Mouse (Mus musculus): ENCODE results near the gene Pde4b.
"Not testable (repeated sequence)": the region's sequence is repeated elsewhere in the genome, so short reads cannot be mapped to it uniquely, and the experiment has no call there.

Gene Pde4b

DNA sequence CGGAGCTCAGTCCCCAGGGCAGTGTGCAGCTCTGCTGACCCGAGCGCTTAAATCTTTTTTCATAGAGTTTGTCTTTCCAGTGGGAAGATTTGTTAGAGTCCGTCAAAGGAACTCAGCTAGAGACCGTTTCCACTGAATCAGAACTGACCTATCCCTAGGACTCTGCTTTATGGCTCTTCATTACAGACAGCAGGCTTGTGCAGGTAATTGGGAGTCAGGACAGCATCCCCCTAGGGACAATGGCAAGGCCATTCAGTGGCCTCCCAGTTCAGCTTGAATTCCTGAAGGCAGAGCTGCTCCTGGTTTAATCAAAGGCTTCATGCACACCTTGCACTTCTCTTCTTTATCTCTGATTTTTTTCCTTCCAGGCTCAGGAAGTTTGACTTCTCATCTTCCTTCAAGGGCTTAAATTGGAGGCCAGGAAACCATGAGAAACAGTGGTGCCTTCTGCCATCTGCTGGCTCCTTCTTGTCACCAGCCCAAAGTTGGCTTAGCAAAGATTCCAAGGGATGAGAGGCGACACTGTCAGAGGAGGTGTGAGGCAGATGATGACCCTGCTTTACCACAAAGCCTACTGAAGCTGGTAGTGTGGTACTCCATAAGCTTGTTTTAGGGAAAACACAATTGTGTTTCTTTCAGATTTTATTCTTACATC lies 393.6 kb downstream of the Pde4b start:
- DNase-seq (ENCODE audit: low read depth), result no peak

DNA sequence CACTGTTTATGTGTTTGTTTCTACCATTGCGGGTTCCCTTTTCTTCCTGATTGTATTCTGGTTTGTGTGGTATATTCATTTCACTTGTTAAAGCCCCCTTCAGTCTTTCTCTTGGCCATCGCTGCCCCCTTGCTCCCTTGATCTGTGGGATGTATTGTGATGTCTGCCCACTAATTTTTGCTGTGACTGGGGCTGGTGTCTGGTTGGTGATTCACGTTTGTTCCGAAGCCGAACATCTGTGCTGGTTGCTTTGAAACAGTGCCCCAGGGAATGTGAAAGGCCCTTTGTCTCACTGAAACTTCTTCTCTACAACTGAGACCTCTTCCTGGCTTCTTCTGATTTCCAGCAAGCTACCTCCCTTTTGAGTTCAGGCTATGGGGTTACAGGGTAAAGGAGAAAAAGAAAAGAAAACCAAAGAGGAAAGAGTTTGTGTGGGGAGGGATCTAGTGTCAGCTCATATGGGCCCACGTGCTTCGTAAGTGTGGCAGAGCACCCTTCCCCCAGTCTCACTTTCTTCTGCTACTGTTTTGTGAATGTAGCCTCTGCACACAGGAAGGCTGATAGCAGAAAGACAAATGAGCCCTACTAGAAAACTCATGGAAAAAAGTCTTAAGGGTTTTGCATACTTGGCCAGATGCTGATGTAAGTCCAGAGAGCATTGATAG lies 396.1 kb downstream of the Pde4b start:
- no peak for DNase-seq (ENCODE audit: low read depth)

DNA sequence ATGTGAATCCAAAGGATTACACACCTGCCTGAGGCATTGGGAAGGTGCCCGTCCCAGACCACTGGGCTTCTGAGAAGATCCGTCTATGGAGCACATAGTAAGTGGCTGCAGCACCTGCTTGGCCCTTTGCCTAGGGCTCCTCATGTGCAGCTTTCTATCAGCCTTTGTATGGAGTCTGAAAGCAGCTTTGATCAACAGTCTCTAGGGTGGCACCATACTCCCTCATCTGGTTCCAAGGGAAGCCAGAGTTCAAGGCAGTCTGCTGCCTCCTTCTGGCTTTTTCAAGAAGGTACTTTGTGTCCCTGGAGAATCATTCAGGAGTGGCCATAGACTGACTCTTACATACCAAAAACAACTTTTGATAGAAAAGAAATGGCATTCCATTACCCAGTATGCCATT lies 397.4 kb downstream of the Pde4b start:
- no peak for DNase-seq (ENCODE audit: low read depth)

DNA sequence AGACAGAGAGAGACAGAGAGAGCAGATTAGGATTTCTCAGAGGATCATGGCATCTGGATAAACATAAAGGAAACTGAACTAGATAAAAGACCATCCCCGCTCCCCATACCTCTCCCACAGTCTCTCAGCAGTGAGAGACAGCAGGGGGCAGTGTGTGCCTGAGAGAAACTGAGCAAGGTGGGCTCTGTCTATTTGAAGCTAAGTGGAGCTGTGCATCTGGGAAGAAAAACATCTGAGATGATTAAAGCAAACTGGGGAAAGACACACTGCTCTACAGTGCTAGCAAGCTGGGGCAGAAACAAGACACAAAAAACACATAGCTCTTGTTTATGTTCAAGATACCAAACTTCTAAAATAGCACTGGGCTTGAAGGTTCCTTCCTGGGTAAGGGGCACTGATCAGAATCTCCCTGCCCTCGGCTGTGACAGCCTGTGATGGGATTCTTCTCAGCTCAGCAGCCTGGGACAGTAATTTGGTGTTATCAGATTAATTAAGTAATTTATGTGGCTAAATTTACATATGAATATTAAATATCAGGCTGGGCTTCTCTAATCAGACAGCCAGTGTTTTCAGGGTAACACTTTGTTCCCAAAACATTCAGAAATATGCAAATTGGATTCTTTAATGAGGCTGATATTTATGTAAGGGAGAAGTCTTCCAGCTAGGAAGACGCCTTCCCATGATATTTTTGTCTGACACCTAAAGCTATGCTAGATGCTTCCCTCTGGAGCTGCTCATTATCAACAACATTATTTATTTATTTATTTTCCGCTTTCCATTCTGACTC lies 399.0 kb downstream of the Pde4b start:
- DNase-seq (ENCODE audit: low read depth), result peak; percentile 54

DNA sequence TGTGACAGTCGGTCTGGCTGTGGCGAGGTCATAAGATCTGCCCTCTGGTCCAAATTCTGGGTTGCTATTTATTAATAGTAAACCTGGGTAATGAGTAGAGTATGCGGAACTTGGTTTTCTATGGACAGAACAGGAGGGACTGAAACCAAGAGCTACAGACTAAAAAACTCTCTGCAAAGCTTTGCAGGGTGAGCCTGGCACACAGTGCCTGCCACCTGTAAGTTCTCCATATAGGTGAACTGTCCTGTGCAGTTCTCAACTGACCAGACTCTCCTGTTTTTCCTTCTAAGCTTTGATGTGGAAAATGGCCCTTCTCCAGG lies 399.5 kb downstream of the Pde4b start:
- DNase-seq (ENCODE audit: low read depth), result no peak

DNA sequence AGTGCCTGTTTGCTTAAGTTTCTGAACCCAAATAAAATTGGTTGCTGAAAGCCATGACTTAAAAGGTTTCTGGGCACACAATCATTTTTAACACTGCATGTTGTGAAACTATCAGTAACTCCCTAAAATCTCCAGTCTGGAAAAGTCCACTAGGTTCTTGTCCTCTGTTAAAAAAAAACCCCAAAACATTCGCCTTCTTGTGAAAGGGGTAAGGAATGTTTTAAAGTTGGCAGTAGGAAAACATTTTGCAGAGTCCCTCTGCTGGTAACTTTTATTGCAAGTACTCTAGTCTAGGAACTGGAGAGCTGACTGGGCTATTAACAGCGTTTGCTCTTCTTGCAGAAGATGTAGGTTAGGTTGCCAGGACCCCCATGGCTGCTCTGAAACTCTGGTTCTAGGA lies 400.7 kb downstream of the Pde4b start:
- no peak for DNase-seq (ENCODE audit: low read depth)

DNA sequence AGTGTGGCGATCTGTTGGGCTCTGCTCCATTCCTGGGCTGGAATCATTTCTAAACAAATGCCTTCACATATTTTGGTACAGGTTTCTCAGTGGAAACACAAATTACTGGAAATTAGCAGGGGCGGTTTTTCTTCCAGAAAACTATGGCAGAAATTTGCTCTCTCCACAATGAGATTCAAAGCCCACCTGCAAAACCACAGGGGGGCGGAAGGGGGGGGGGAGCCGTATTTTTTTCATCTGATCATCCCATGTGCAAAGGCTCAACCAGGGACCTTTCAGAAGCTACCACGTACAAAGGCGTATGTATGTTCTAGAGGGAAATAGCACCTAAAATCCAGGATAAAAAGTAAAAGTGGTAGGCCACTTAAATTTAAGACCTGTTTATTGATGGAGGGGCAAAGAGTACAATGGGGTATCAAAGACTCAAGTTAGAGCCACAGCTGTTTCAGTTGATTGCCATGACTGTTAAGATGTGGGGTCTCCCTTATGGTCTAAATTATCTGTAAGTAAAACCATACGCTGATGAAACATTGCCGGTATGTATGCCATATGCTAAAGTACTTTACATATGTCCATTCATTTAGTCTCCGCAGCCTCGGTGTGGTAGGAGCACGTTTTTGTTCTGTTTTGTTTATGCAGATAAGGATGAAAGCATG lies 404.3 kb downstream of the Pde4b start:
- no peak for DNase-seq (ENCODE audit: low read depth)

DNA sequence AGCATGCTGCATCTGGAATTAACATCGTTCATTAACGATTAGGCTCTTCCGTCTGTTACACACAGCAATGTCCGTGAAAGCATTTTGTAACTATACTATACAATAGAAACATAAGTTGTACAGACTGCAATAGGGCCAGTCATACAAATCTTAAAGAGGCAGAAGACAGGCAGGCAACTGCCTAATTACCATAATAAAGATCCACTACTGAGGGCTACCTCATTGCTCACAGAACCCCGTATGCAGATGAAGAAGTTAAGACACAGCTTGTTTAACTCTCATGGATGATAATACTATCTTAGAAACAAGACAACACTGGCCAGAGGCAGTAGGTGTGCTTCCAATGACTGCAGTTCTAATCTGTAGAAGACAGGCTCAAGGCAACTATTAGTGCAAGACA lies 405.6 kb downstream of the Pde4b start:
- DNase-seq (ENCODE audit: low read depth), result no peak

DNA sequence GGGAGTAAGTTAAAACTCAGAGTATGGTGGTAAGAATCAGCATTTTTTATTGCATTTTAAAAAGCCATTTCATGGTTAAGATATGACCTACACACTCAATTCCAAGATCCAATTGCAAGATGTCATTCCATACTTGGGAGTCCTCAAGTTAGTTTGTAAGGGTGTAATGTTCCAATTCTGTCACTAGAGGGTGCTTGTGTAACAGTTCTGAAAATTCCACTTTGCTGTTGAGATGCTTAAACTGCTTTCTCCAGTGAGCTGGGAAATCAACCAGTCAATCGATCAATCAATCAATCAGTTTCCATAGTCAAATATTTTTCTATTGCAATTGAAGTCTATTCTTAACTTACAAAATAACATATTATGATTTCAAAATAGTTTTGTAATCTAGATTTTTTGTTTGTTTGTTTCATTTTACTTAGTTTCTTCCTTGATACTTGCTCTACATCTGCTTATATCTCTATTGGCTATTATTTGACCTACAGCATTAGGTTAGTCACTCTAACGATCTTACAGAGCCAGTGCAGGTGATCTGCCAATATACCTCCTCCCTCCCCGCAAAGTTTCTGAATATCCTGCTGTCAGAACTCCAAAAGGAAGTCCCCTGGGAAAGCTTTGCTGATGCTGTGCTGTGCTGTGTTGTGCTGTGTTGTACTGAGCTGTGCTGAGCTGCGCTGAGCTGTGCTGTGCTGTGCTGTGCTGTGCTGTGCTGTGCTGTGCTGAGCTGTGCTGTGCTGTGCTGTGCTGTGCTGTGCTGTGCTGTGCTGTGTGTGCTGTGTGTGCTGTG lies 406.2 kb downstream of the Pde4b start:
- peak; percentile 85 for DNase-seq (ENCODE audit: low read depth)

DNA sequence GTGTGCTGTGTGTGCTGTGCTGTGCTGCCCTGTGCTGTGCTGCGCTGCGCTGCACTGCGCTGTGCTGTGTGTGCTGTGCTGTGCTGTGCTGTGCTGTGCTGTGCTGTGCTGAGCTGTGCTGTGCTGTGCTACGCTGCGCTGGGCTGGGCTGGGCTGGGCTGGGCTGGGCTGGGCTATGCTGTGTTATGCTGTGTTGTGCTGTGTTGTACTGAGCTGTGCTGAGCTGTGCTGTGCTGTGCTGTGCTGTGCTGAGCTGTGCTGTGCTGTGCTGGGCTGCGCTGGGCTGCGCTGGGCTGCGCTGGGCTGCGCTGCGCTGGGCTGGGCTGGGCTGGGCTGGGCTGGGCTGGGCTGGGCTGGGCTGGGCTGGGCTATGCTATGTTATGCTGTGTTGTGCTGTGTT lies 406.9 kb downstream of the Pde4b start:
- DNase-seq (ENCODE audit: low read depth), result not testable (repeated sequence)

DNA sequence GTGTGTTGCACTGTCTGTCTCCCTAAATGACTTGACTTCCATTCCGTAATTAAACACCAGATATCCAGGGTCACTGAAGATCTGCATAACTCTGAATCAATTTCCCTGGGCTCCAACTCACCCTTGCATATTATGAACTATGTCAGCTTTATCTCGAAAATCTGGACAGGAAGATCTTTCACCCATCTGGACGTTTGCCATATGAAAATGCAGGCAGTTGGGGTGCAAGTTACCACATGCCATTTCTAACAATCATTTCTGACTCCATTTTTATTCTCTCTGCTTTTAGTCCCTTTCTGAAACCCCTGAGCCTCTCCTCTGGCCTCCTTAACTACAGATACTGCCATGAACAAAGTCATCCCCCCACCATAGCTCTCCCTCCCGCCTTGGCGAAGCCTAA lies 407.7 kb downstream of the Pde4b start:
- DNase-seq (ENCODE audit: low read depth), result no peak

DNA sequence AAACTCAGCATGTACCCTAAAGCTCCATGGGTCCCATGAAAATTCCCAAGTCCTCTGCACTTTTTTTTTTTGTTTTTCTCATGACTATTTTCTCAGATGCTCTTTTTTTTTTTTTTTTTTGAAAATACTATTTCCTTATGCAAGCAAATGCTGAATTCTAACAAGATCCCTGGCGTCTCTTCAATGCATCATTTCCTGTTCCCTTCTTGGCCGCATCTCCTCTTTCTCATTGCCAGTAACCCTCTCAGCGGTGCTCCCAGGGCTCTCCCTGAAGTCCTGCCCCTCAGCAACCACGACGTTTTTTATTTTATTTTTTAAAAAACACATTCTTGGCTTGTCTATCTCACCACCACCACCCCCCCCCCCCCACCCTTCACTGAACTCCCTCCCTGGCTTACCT lies 408.1 kb downstream of the Pde4b start:
- peak; percentile 42 for DNase-seq (ENCODE audit: low read depth)

DNA sequence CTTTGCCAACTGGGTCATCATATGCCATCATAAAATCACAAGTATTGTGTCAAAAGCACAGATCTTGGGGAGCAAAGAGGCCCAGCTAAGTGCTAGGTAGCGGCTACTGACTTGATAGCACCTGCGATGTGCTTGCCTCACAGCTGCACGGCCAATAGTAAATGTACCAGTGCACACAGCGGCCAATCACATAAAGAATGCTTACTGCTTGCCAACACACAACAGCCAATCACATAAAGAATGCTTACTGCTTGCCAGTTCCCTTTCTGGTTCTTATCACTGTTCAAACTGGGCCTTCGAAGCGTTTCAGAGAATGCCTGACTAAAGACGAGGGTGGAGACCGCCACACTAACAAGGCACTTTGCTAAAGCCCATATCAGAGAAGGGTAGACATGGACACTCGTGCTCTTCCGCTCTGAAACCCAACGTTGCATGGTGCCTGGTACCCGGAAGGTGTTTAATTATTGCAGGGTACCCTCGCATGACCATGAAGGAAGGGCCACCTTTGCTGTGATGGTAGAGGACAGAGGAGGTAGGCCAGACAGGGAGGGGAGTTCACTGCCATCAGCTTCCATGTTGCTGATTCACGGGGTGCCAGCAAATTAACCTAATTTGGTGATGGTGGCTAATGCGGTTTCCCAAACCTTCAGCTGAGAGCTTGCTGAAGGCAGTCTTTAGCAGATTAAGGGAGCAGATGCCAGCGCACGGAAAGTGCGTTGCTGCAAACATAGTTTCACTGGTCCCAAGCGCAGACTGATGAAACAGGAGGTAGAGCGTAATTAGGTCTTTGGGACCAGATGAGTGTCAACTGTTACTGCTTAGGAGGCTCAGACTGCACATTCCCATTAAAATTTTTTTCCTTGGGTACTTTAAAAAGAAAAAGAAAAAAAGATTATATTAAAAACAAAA lies 409.2 kb downstream of the Pde4b start:
- no peak for DNase-seq (ENCODE audit: low read depth)

DNA sequence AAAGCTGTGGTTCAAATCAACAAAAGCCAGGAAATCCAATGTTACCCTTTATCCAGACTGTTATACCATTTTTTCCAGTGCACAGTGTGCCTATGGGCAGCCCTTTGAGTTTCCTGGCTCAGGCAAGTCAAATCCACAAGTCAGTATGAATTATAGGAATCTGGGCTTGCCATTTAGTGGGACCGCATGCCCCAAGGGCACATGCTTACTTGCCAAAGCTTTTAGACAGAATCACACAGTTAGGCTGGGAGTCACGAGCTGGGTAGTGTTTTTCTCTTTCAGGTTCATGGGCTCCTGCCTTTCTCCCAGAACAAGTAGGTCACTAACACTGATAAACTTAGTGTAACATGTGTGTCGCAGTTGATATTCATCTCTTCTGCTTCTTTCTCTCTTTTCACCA lies 409.9 kb downstream of the Pde4b start:
- no peak for DNase-seq (ENCODE audit: low read depth)

DNA sequence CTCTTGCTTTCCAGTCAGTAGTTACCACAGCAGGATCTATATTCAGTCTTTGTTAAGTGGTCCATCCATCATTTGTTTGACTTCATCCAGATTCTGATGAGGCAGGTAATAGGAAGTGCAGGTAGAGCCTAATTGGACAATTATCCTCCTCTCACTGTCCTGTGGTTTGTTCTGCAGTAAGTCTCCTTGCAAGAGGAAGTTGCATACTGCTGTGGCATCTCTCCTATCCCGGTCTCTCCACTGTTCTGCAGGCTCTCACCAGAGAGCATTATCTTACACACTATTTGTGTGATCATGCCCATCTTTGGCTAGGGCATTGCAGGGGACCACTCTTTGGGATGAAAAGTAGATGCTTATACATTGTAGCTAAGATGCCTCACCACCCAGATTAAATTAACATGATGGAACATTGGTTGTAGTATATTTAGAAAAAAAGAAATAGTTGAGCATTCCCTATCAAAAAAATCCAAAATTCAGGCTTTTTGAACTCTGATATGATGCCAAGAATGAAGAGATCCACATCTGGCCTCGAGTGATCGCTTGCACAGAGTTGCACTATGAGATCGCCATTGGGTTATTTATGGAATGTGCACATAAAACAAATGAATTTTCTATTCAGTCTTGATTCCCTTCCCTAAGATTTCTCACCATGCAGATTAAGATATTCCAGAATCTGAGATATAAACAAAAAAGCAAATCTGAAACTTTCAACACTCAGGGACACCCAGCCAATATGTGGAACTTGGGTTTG lies 411.0 kb downstream of the Pde4b start:
- no peak for DNase-seq (ENCODE audit: low read depth)

DNA sequence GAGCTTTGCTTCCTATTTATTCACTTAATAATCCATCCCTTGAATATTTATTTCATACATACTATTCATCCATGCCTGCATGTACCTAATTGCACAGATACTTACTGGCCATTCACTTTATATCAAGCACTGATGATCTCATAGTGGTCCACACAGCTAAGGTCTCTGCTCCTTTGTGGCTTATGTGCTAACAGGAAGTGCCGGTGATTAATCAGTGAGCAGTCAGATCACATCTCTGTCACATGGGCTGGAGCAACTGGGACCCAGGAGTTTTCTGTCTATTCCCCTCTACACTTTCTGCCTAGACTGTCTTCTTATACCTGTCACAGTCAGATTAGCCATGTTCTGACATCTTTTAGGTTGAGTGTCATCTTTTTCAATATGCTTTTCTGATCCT lies 411.6 kb downstream of the Pde4b start:
- no peak for DNase-seq (ENCODE audit: low read depth)

DNA sequence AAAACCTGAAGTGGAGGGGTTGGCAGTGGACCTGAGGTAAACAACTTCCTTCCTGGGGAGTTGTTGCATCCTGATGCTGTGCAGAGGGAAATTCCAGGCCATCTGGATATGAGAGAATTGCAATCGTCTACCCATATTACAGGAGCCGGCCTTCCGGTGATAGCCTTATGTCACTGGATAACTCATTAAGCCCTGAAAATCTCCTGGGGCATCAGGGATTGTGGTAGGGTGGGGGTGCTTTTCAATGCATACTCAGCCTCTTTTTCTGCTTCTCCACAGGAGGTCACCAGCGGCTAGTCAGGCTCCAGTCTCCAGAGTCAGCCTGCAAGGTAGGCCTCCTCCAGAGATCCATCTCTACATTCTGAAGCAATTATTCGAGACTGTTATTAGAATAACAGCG lies 418.4 kb downstream of the Pde4b start:
- DNase-seq (ENCODE audit: low read depth), result no peak

DNA sequence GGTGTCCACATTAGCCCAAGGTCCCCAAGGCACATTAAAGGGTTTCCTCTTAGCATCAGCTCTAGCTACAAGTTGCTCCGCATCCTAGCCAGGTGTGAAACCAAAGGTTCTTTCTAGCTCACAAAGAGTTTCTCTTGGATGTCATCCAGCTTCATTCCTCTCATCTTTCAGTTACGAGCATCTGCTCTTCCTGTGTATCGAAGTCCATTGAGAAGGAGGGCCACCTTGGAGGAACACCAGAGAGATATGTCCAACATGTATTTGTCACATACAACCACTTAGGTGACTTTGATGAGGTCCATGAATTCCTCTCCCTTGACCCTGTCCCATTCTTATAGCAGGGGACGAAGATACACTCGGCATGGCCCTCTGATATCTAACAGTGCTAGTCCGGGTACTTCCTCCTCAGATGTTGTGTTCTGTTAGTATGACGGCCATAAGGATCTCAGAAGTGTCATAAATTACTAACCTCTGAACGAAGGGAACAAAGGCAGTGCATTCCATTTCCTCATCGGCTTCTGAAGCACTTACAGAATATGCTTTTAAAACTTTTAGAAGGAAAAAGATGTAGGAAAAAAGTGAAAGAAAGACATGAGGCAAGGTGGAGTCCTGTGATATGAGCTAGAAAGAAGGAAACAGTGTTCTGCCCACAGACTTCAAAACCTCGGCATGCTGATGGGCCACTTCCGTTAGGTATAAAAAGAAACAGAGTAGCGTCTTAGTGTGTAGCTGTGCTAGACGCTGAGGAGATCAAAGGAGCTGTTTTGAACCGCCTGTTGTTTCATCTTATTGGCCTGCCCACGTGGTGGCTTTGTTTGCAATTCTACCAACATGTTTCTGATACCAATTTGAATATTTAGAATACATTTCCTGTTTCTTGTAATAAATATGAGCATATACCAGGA lies 419.3 kb downstream of the Pde4b start:
- DNase-seq (ENCODE audit: low read depth), result peak; percentile 92

DNA sequence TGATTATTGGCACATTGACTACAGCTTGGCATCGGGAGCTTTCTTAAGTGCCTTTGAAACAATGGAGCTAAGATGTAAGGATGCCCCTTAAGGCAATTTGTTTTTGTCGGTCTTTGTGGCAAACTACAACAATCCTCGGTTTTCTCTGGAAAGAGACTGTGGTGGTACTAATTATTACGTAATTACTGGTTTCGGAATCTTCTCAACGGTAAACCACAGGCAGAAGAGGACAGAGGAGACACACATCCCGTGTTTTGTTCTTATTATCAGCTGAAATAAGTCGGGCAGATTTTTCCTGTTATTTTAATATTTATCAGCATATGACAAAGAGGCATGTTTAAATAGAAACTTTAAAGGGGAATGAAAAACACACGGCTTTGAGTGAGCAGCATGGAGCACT lies 420.0 kb downstream of the Pde4b start:
- DNase-seq (ENCODE audit: low read depth), result no peak
